ENCODE assay signal across 8 mouse cellular contexts in the genomic region with DNA sequence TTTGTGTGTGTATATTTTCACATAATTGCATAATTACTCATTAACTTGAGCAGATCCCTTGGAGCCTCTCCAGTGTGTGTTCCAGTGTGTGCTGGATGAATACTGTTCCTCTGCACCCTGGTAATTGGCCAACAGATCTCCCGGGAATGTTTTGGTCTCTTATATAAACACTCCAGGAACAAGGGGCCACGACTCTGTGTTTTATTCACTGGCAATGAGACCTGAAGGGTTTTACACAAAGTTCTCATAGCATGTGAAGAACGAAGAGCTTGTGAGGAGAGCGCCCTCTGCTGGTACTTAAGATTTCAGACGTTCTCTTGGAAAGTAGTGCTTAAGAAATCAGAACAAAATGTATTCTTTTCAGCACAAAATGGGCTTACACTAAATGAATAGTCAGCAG.
A peak's percentile ranks its signal among the peaks of the same experiment; 100 is the strongest.
DNase-seq lines count a peak whose midpoint lies in the region; ATAC-seq and TF ChIP-seq lines count a peak whose summit lies in the region.

No protein-coding gene starts in this region.

- WGBS in kidney, embryonic 16.5 days: 0% methylated on average over 5 of the region's 5 CpGs
- 0% methylated on average over 5 of the region's 5 CpGs for WGBS in liver, adult 2 months

- peak; percentile 84 for ATAC-seq in kidney, embryonic 16.5 days (ENCODE audit: low FRiP score, low TSS enrichment)

- H3K27ac ChIP-seq in cortical plate, adult 2 months (ENCODE audit: insufficient read depth, low read length): no peak overlapping the region
- no peak overlapping the region for H3K27ac ChIP-seq in kidney, embryonic 16.5 days (ENCODE audit: low read length)
- no peak overlapping the region for H3K27ac ChIP-seq in liver, adult 2 months (replicated peaks; ENCODE audit: insufficient read depth, low read depth, low read length)

- TF ChIP-seq CTCF in cortical plate, adult 2 months (IDR thresholded peaks at IDR 0.05; ENCODE audit: extremely low read depth, insufficient read depth, low read length): peak; percentile 52; the same call in 1 of the 2 replicates
- 0 out of 2 replicates have a peak, but pooled peaks have one; percentile 17 for TF ChIP-seq CTCF in liver, adult 2 months (IDR thresholded peaks at IDR 0.05; ENCODE audit: low read depth, low read length)

- H3K4me3 ChIP-seq in cortical plate, adult 2 months (ENCODE audit: insufficient read depth, low read length): no peak overlapping the region
- H3K4me3 ChIP-seq in kidney, embryonic 16.5 days (ENCODE audit: low read length): no peak overlapping the region
- no peak overlapping the region for H3K4me3 ChIP-seq in liver, adult 2 months (ENCODE audit: insufficient read depth, low read depth, low read length)

- H3K27me3 ChIP-seq in kidney, embryonic 16.5 days (ENCODE audit: insufficient read depth, low read length): no peaks in the 10 kb centered on the region
- H3K27me3 ChIP-seq in liver, adult 2 months (ENCODE audit: control insufficient read depth, insufficient read depth, low read length): no peaks in the 10 kb centered on the region

- TF ChIP-seq POLR2A in cortical plate, adult 2 months (IDR thresholded peaks at IDR 0.05; ENCODE audit: extremely low read depth, insufficient read depth, low read length): no peak
- no peak for TF ChIP-seq POLR2A in liver, adult 2 months (IDR thresholded peaks at IDR 0.05; ENCODE audit: extremely low read depth, insufficient read depth, low read length)

- peaks cover 1% of the 10 kb centered on the region; the same call in 1 of the 2 replicates for H3K4me1 ChIP-seq in cortical plate, adult 2 months (ENCODE audit: control insufficient read depth, insufficient read depth, low read length)
- H3K4me1 ChIP-seq in kidney, embryonic 16.5 days (ENCODE audit: insufficient read depth, low read length): no peaks in the 10 kb centered on the region
- H3K4me1 ChIP-seq in liver, adult 2 months (ENCODE audit: control insufficient read depth, insufficient read depth, low read length): peaks cover 2% of the 10 kb centered on the region; the same call in 1 of the 2 replicates

- no peaks in the 10 kb centered on the region for H3K36me3 ChIP-seq in kidney, embryonic 16.5 days (ENCODE audit: insufficient read depth, low read length)
- no peaks in the 10 kb centered on the region for H3K36me3 ChIP-seq in liver, adult 2 months (ENCODE audit: control insufficient read depth, insufficient read depth, low read length)

- no peak overlapping the region for H3K9ac ChIP-seq in kidney, embryonic 16.5 days (replicated peaks; ENCODE audit: low read length)
- no peak overlapping the region for H3K9ac ChIP-seq in liver, adult 2 months (ENCODE audit: low read depth, low read length)

- H3K9me3 ChIP-seq in kidney, embryonic 16.5 days (ENCODE audit: low read length): no peaks in the 10 kb centered on the region

- H3K4me2 ChIP-seq in kidney, embryonic 16.5 days (replicated peaks; ENCODE audit: low read depth, low read length): no peak overlapping the region

- no peaks in the 10 kb centered on the region for H3K79me2 ChIP-seq in liver, adult 2 months (ENCODE audit: control insufficient read depth, insufficient read depth, low read length)

- peak; percentile 15 for DNase-seq in 3134 (ENCODE audit: extremely low read depth, insufficient read length, low spot score)
- DNase-seq in ZHBTc4 (ENCODE audit: low read depth, low spot score): peak; percentile 76
- peak; percentile 13 for DNase-seq in gastrocnemius, postnatal 25 days
- DNase-seq in liver, adult 2 months (ENCODE audit: extremely low read depth, low read depth, low spot score): peak; percentile 68
- DNase-seq in natural killer cell, adult 2 months (ENCODE audit: low spot score in 2 of 2): peak; percentile 37 to 59
- DNase-seq in telencephalon, adult 2 months (ENCODE audit: low read depth, low spot score): peak; percentile 79

Comparison
In these comparisons a context has a peak if more than half of its experiments do, and no peak if none do; other contexts are left out.
1. DNase-seq: peak in every context shown above with its lines; median percentile 79 in telencephalon, adult 2 months; 76 in ZHBTc4; 68 in liver, adult 2 months; 48 in natural killer cell, adult 2 months; 15 in 3134; 13 in gastrocnemius, postnatal 25 days.